Mouse (Mus musculus): Measurements from ENCODE around the gene Asic2.

- TF ChIP-seq CTCF (IDR thresholded peaks at IDR 0.05; ENCODE audit: borderline replicate concordance, insufficient read depth, low read length) = no peak
- no peak for TF ChIP-seq POLR2A (IDR thresholded peaks at IDR 0.05; ENCODE audit: low read depth, low read length)
Measured at GRCm38 (mm10) chr11:81481198-81481597, 487.1 kb downstream of the Asic2 start.

All from embryonic fibroblast, embryonic 13.5 days (primary cell).